Mouse (Mus musculus): ENCODE results near the gene Rfng.

DNA sequence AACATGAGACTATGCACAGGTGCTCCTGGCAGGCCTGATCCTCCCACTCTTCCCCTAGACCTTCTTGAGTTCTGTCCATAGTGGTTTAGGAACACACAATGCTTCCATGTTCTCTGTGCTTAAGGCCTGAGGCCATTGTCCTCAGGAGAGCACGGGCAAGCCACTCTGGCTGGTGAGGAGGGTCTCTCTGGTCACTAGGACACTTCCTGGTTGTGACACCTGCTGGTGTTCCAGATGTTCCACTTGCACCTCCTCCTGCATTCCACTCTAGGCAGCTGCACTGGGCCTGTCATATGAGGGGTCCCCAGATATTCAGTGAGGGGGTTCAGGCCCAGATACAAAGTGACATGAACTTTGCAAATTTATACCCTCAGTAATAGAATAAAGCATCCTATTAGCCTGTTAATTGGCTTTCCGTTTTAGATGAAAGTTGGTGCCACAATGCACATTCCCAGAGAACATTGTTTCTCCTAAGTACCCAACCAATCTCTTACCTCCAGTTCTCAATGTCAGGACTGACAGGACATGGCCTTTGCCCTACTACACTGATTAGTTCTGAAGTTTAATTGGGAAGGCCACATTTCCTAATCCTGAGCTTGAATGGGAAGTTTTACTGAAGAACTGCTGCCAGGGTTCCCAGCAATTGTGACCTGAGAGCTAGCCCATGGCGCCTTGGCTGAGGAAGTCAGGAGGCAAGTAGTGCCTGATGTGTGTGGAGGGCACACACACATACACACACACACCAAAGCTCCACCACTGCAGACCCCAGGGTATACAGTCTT lies 47.8 kb upstream of the Rfng start:
- TF ChIP-seq EP300 (IDR thresholded peaks at IDR 0.05; ENCODE audit: low read depth) (no peak), CTCF (IDR thresholded peaks at IDR 0.05; ENCODE audit: low read depth) (no peak)

All from liver, embryonic 14.5 days (tissue).